Comparison of ENCODE assay signal across 10 mouse cellular contexts in genomic region chr1:132165859-132166258, GRCm38 (mm10). TPM values are rescaled to one million over a fixed set of nuclear protein-coding genes. Genes with fewer than 3 reads are reported as not detected.
DNase-seq lines count a peak whose midpoint lies in the region; ATAC-seq and TF ChIP-seq lines count a peak whose summit lies in the region.
"Had no signal": no experiment of that assay in that cellular context is flagged by ENCODE, and none has a peak within 500 bp of the region (broad histone marks: within the 10 kb centered on the region; RNA-seq: fewer than 3 reads in every experiment).

No protein-coding gene starts in this region.

- no peak for ATAC-seq in liver, embryonic 11.5 days (replicated peaks; ENCODE audit: low FRiP score)
- ATAC-seq in frontal cortex, adult (ENCODE audit: low TSS enrichment) = no peak
- ATAC-seq in megakaryocyte, adult 5-6 weeks (ENCODE audit: poor library complexity, severe bottlenecking) = no peak

- no peaks in the 10 kb centered on the region for H3K9me3 ChIP-seq in liver, embryonic 11.5 days (ENCODE audit: control insufficient read depth, low read length)

- H3K4me2 ChIP-seq in liver, embryonic 11.5 days = no peak overlapping the region

- H3K36me3 ChIP-seq in liver, adult 2 months (ENCODE audit: control insufficient read depth, insufficient read depth, low read length) = no peaks in the 10 kb centered on the region
- no peaks in the 10 kb centered on the region for H3K36me3 ChIP-seq in liver, embryonic 11.5 days (ENCODE audit: control insufficient read depth, insufficient read depth, low read length)

- H3K27ac ChIP-seq in liver, adult 2 months (replicated peaks; ENCODE audit: insufficient read depth, low read depth, low read length) = no peak overlapping the region
- H3K27ac ChIP-seq in liver, embryonic 11.5 days (ENCODE audit: low read depth, low read length) = no peak overlapping the region

- TF ChIP-seq CTCF in liver, adult 2 months (IDR thresholded peaks at IDR 0.05; ENCODE audit: low read depth, low read length) = peak; percentile 56; the same call in 1 of the 2 replicates

- H3K4me3 ChIP-seq in liver, adult 2 months (ENCODE audit: insufficient read depth, low read depth, low read length) = no peak overlapping the region
- no peak overlapping the region for H3K4me3 ChIP-seq in liver, embryonic 11.5 days (ENCODE audit: low read depth, low read length)

- no peaks in the 10 kb centered on the region for H3K27me3 ChIP-seq in liver, adult 2 months (ENCODE audit: control insufficient read depth, insufficient read depth, low read length)
- H3K27me3 ChIP-seq in liver, embryonic 11.5 days (replicated peaks; ENCODE audit: control insufficient read depth, insufficient read depth, low read length) = peaks cover 5% of the 10 kb centered on the region; the same call in 1 of the 2 replicates

- no peaks in the 10 kb centered on the region for H3K79me2 ChIP-seq in liver, adult 2 months (ENCODE audit: control insufficient read depth, insufficient read depth, low read length)

- no peak overlapping the region for H3K9ac ChIP-seq in liver, adult 2 months (ENCODE audit: low read depth, low read length)
- no peak overlapping the region for H3K9ac ChIP-seq in liver, embryonic 11.5 days (ENCODE audit: low read depth, low read length)

- 62% methylated on average over 3 of the region's 3 CpGs for WGBS in liver, adult 2 months
- 46% methylated on average over 3 of the region's 3 CpGs for WGBS in liver, embryonic 11.5 days

- no peak for TF ChIP-seq POLR2A in liver, adult 2 months (IDR thresholded peaks at IDR 0.05; ENCODE audit: extremely low read depth, insufficient read depth, low read length)

- H3K4me1 ChIP-seq in liver, adult 2 months (ENCODE audit: control insufficient read depth, insufficient read depth, low read length) = peaks cover 7% of the 10 kb centered on the region; the same call in 1 of the 2 replicates
- 0 out of 2 replicates have a peak, but pooled peaks cover 3% of the 10 kb centered on the region for H3K4me1 ChIP-seq in liver, embryonic 11.5 days (replicated peaks; ENCODE audit: control insufficient read depth, insufficient read depth, low read length)

- peak; percentile 31 to 51 for DNase-seq in cerebellum, postnatal 25 days
- no peak for DNase-seq in cerebellum, adult 8-10 months
- no peak for DNase-seq in liver, adult 2 months (ENCODE audit: extremely low read depth, low read depth, low spot score)
- DNase-seq in liver, embryonic 11.5 days (ENCODE audit: low spot score) = no peak
- peak; percentile 56 for DNase-seq in NIH3T3 (ENCODE audit: low read depth)
- DNase-seq in naive thymus-derived CD4-positive, alpha-beta T cell, adult 2 months (ENCODE audit: low read depth) = peak; percentile 44
- DNase-seq: heart, adult 11 months; kidney, adult 18-20 months had no signal

RNA-seq across cellular contexts. Expression of gene Lemd1, which starts 25.4 kb away (rescaled TPM):
- not detected in 2 replicates for total RNA-seq in liver, adult 2 months (2014; rRNA removed)
- polyA plus RNA-seq in liver, adult 2 months (2012; rRNA removed) = not detected in 2 replicates
- 0.27 TPM in 1 of 2 replicates, not detected in the other for polyA plus RNA-seq in liver, embryonic 11.5 days (2014; fragmentation: Nextera tagmentation; extraction: Ambion mirVana)
- total RNA-seq in megakaryocyte, adult 5-6 weeks (2015) = not detected in 2 replicates
- not detected in 2 replicates for total RNA-seq in megakaryocyte, adult 5-6 weeks (2017)

RNA-seq across cellular contexts. Expression of gene AC124108.1, which starts 25.4 kb away (rescaled TPM):
- not detected in 2 replicates for total RNA-seq in liver, adult 2 months (2014; rRNA removed)
- polyA plus RNA-seq in liver, adult 2 months (2012; rRNA removed) = not detected in 2 replicates
- polyA plus RNA-seq in liver, embryonic 11.5 days (2014; fragmentation: Nextera tagmentation; extraction: Ambion mirVana) = 0.04 and 0.08 TPM in 2 replicates
- not detected in 2 replicates for total RNA-seq in megakaryocyte, adult 5-6 weeks (2015)
- not detected in 2 replicates for total RNA-seq in megakaryocyte, adult 5-6 weeks (2017)

RNA-seq across cellular contexts. Expression of gene Cdk18, which starts 26.4 kb away (rescaled TPM):
- total RNA-seq in liver, adult 2 months (2014; rRNA removed) = 4.7 and 5.3 TPM in 2 replicates
- polyA plus RNA-seq in liver, adult 2 months (2012; rRNA removed) = 29.2 and 33.2 TPM in 2 replicates
- polyA plus RNA-seq in liver, embryonic 11.5 days (2014; fragmentation: Nextera tagmentation; extraction: Ambion mirVana) = 4.1 and 4.4 TPM in 2 replicates
- 0.14 TPM in 1 of 2 replicates, not detected in the other for total RNA-seq in megakaryocyte, adult 5-6 weeks (2015)
- total RNA-seq in megakaryocyte, adult 5-6 weeks (2017) = 0.04 TPM in 1 of 2 replicates, not detected in the other

Comparison
In these comparisons a context has a peak if more than half of its experiments do, and no peak if none do; other contexts are left out.
1. DNase-seq: peak in cerebellum, postnatal 25 days (2 of 2), NIH3T3 (single experiment) and naive thymus-derived CD4-positive, alpha-beta T cell, adult 2 months (single experiment); none in cerebellum, adult 8-10 months (single experiment), liver, adult 2 months (single experiment) and liver, embryonic 11.5 days (single experiment).